Mouse (Mus musculus) forebrain, embryonic 14.5 days (tissue): ENCODE results near the gene Gbe1. TPM values are rescaled to one million over a fixed set of nuclear protein-coding genes. Genes with fewer than 3 reads are reported as not detected.
A peak's percentile ranks its signal among the peaks of the same experiment; 100 is the strongest.

ENCODE experiments used
- ATAC-seq: fragments of 200-750 bp; cut with Nextera tagmentation; 2 replicates; pipeline ENCODE4 v1.8.0; 2017; ENCODE audit warnings: mild to moderate bottlenecking, moderate library complexity
- DNase-seq: peaks from one replicate; pipeline ENCODE4 v3.0.0-alpha.2; 2015; ENCODE audit warnings: low spot score
- H3K27ac ChIP-seq: fragments of 300-500 bp; sonication (generic); 2 replicates; pipeline ENCODE4 v1.5.1; 2014; ENCODE audit warnings: low read depth, mild to moderate bottlenecking, control low read depth, low read length, moderate library complexity
- H3K27me3 ChIP-seq: fragments of 300-500 bp; sonication (generic); replicated peaks from 2 replicates; pipeline ENCODE4 v1.6.1; 2014; ENCODE audit warnings: low read length, control low read depth, mixed read lengths; ENCODE audit not compliant: control insufficient read depth, insufficient read depth
- H3K36me3 ChIP-seq: fragments of 300-500 bp; sonication (generic); 2 replicates; pipeline ENCODE4 v1.6.1; 2014; ENCODE audit warnings: low read length, control low read depth; ENCODE audit not compliant: control insufficient read depth, insufficient read depth
- H3K4me1 ChIP-seq: fragments of 300-500 bp; sonication (generic); 2 replicates; pipeline ENCODE4 v1.6.1; 2014; ENCODE audit warnings: antibody characterized with exemption, low read length, control low read depth; ENCODE audit not compliant: control insufficient read depth, insufficient read depth
- H3K4me2 ChIP-seq: fragments of 300-500 bp; sonication (generic); 2 replicates; pipeline ENCODE4 v1.6.1; 2014; ENCODE audit warnings: mild to moderate bottlenecking, control low read depth, low read length
- H3K4me3 ChIP-seq: fragments of 300-500 bp; sonication (generic); 2 replicates; pipeline ENCODE4 v1.5.1; 2014; ENCODE audit warnings: low read depth, low read length, control low read depth
- H3K9ac ChIP-seq: fragments of 300-500 bp; sonication (generic); 2 replicates; pipeline ENCODE4 v1.6.1; 2014; ENCODE audit warnings: mild to moderate bottlenecking, low read length, control low read depth, moderate library complexity
- H3K9me3 ChIP-seq: fragments of 300-500 bp; sonication (generic); replicated peaks from 2 replicates; pipeline ENCODE4 v1.6.1; 2016; ENCODE audit warnings: low read length, control low read depth, mixed read lengths; ENCODE audit not compliant: control insufficient read depth
- WGBS: fragments of 180-500 bp; shearing (Covaris S2); extraction: QIAGEN DNeasy Blood & Tissue Kit; methylation state at CpG from one replicate; pipeline ENCODE4 v1.1.7; 2014; 5-methylcytosine and 5-hydroxymethylcytosine counted together
- polyA plus RNA-seq: library from polyadenylated mRNA; unstranded; fragments of >200 nt; fragmentation: Nextera tagmentation; extraction: Ambion mirVana; gene quantifications from 2 replicates; pipeline ENCODE4 v1.2.1, GENCODE M21; 2014

Gbe1 gene
- polyA plus RNA-seq, 1 experiment from 2014 or later = 13.7 TPM

DNA sequence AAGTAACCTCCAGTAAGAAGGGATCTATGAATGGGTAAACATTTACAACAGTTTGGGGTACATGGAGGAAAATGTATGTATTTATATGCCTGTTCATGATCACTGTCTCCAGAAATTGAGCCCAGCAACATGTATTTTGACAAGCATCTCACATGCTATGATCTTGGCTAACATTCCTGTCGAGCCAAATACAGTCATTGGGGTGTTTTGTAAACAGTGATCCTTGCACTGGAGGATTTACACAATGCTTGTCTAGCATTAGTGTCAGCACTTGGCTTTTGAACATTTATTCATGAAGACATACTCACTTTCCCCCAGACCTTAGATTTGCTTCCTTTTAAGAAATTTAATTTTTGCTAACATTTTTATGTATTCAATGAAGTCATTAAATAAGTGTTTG is 30.7 kb downstream of the Gbe1 start:
- H3K4me3 ChIP-seq = no peak overlapping the region
- ATAC-seq (no peak), DNase-seq (no peak)
- 44% methylated on average over 1 of the region's 1 CpGs for WGBS
- no peaks in the 10 kb centered on the region for H3K9me3 ChIP-seq
- H3K9ac ChIP-seq = no peak overlapping the region
- 0 out of 2 replicates have a peak, but pooled peaks cover 2% of the 10 kb centered on the region for H3K4me1 ChIP-seq
- H3K27me3 ChIP-seq = no peaks in the 10 kb centered on the region
- no peaks in the 10 kb centered on the region for H3K36me3 ChIP-seq
- H3K4me2 ChIP-seq = no peak overlapping the region
- H3K27ac ChIP-seq = no peak overlapping the region

DNA sequence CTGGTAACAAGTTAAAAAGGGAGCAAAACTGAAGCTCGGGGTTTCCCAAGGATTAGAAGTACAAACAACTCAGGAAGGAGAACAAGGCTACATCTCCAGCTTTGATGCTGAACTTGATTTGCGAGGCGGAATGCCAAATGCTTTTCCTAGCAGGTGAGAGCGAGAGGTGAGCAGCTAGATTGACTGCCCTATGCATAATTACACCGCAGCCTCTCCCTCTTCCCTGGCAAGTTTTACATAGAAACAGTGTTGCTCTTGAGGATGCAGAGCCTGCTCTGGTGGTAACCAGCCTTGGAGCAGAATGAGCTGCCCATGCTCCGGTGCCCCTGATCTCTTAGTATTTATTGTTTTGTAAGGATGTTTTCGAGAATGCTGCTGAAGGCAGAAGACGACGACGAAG is 31.9 kb downstream of the Gbe1 start:
- Histone ChIP-seq H3K4me2 (peak overlapping the region; percentile 23; the same call in 1 of the 2 replicates), H3K4me1 (0 out of 2 replicates have a peak, but pooled peaks cover 2% of the 10 kb centered on the region), H3K9ac (no peak overlapping the region), H3K9me3 (no peaks in the 10 kb centered on the region), H3K4me3 (no peak overlapping the region), H3K36me3 (no peaks in the 10 kb centered on the region), H3K27ac (no peak overlapping the region), H3K27me3 (no peaks in the 10 kb centered on the region)
- WGBS = 36% methylated on average over 10 of the region's 10 CpGs
- no peak for DNase-seq
- ATAC-seq = 0 out of 2 replicates have a peak, but pooled peaks have one; percentile 40

DNA sequence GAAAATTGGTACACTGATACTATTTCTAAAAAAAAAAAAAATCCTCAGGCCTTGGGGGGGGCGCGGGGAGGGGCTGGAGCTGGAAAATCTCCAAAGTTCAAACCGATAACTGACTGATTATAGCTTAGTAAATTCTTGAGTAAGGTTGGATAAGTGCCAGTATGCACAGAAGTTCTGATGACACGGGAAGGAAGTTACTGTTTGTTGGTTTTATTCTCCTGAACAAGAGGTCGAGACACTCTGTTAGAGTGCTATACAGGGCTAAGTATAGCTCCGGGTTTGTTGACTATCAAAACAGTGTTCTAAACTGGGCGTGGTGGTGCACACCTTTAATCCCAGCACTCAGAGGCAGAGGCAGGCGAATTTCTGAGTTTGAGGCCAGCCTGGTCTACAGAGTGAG is 36.3 kb downstream of the Gbe1 start:
- no peak for DNase-seq

GRCm38 (mm10) chr16:70351641-70352280 is 38.0 kb downstream of the Gbe1 start:
- Histone ChIP-seq H3K9me3 (no peaks in the 10 kb centered on the region), H3K27ac (no peak overlapping the region), H3K27me3 (no peaks in the 10 kb centered on the region), H3K4me2 (no peak overlapping the region), H3K36me3 (no peaks in the 10 kb centered on the region), H3K4me1 (no peaks in the 10 kb centered on the region), H3K9ac (no peak overlapping the region), H3K4me3 (no peak overlapping the region)
- no peak for DNase-seq
- ATAC-seq = no peak
- 77% methylated on average over 11 of the region's 11 CpGs for WGBS

More for the DNA sequence above, 36.3 kb downstream of the Gbe1 start:
- 0 out of 2 replicates have a peak, but pooled peaks cover 2% of the 10 kb centered on the region for H3K4me1 ChIP-seq
- no peaks in the 10 kb centered on the region for H3K36me3 ChIP-seq
- no peaks in the 10 kb centered on the region for H3K9me3 ChIP-seq
- H3K27me3 ChIP-seq = no peaks in the 10 kb centered on the region
- H3K9ac ChIP-seq = no peak overlapping the region
- no peak overlapping the region for H3K4me2 ChIP-seq
- no peak overlapping the region for H3K27ac ChIP-seq
- ATAC-seq = no peak
- H3K4me3 ChIP-seq = no peak overlapping the region
- WGBS = 89% methylated on average over 8 of the region's 8 CpGs

GRCm38 (mm10) chr16:70352571-70352970 is 38.8 kb downstream of the Gbe1 start:
- H3K9me3 ChIP-seq = no peaks in the 10 kb centered on the region
- no peak for ATAC-seq
- WGBS = 56% methylated on average over 3 of the region's 3 CpGs
- no peak overlapping the region for H3K4me2 ChIP-seq
- H3K36me3 ChIP-seq = no peaks in the 10 kb centered on the region
- no peak overlapping the region for H3K9ac ChIP-seq
- H3K4me3 ChIP-seq = no peak overlapping the region
- H3K27me3 ChIP-seq = no peaks in the 10 kb centered on the region
- DNase-seq = peak; percentile 35
- no peak overlapping the region for H3K27ac ChIP-seq
- H3K4me1 ChIP-seq = no peaks in the 10 kb centered on the region

- no peaks in the 10 kb centered on the region for H3K4me1 ChIP-seq
- no peak overlapping the region for H3K4me3 ChIP-seq
- H3K27me3 ChIP-seq = no peaks in the 10 kb centered on the region
- ATAC-seq (no peak), DNase-seq (no peak)
- no peak overlapping the region for H3K9ac ChIP-seq
- H3K4me2 ChIP-seq = no peak overlapping the region
- WGBS = 28% methylated on average over 2 of the region's 2 CpGs
- no peak overlapping the region for H3K27ac ChIP-seq
- no peaks in the 10 kb centered on the region for H3K9me3 ChIP-seq
- no peaks in the 10 kb centered on the region for H3K36me3 ChIP-seq
Measured at GRCm38 (mm10) chr16:70353058-70353457, 39.3 kb downstream of the Gbe1 start.

DNA sequence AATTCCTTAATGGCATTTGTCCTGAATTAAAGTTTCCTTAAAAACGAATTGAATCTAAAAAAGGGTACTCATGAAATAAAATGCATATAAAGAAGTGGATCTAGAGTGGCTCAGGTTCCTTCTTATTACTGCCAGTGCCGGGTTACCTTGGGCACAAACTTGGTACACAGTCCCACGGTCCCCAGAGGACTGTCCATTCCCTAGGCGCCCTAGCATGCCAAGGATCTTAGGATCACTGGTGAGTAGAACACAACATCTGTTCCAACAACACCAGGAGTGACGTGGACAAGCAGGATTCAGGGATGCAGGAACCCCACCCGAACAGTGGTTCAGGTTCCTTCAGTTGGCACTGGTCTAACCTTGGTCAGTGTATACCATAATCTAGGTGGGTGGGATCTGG is 44.6 kb downstream of the Gbe1 start:
- DNase-seq = no peak
- no peak overlapping the region for H3K9ac ChIP-seq
- no peak overlapping the region for H3K27ac ChIP-seq
- peaks cover 6% of the 10 kb centered on the region; the same call in 1 of the 2 replicates for H3K9me3 ChIP-seq
- no peak overlapping the region for H3K4me2 ChIP-seq
- H3K4me1 ChIP-seq = no peaks in the 10 kb centered on the region
- no peak for ATAC-seq
- H3K4me3 ChIP-seq = no peak overlapping the region
- 94% methylated on average over 6 of the region's 6 CpGs for WGBS
- no peaks in the 10 kb centered on the region for H3K36me3 ChIP-seq
- no peaks in the 10 kb centered on the region for H3K27me3 ChIP-seq

DNA sequence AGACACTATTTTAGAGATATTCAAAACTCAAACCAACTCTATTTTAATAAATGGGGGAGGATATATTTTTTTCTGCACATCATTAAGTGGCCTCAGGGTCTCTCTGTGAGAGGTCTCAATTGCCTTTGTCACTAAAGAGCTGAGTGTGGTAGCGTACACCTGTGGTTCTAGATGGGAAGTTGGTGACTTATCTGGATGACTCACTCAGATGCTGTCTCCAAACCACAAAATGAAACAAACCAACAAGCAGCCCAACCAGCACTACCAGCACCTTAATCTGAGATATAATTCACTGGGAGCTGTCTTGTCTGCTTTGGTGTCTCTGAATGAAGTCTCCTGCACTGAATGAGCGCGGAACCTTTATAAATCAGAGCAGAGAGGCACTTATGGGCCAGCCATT is 51.5 kb downstream of the Gbe1 start:
- no peak for DNase-seq
- no peaks in the 10 kb centered on the region for H3K4me1 ChIP-seq
- no peaks in the 10 kb centered on the region for H3K27me3 ChIP-seq
- H3K4me3 ChIP-seq = no peak overlapping the region
- 94% methylated on average over 3 of the region's 3 CpGs for whole genome bisulfite sequencing
- H3K9me3 ChIP-seq = no peaks in the 10 kb centered on the region
- no peak overlapping the region for H3K4me2 ChIP-seq
- no peaks in the 10 kb centered on the region for H3K36me3 ChIP-seq
- H3K9ac ChIP-seq = no peak overlapping the region
- ATAC-seq = no peak
- H3K27ac ChIP-seq = no peak overlapping the region

GRCm38 (mm10) chr16:70381045-70381444 is 67.3 kb downstream of the Gbe1 start:
- ATAC-seq (no peak), DNase-seq (no peak)
- Histone ChIP-seq H3K27ac (no peak overlapping the region), H3K9me3 (no peaks in the 10 kb centered on the region), H3K4me2 (no peak overlapping the region), H3K4me1 (no peaks in the 10 kb centered on the region), H3K4me3 (no peak overlapping the region), H3K9ac (no peak overlapping the region), H3K27me3 (no peaks in the 10 kb centered on the region), H3K36me3 (no peaks in the 10 kb centered on the region)
- 86% methylated on average over 2 of the region's 2 CpGs for WGBS
